Mouse (Mus musculus) heart, embryonic 11.5 days (tissue): ENCODE results near the gene Thap4. TPM values are rescaled to one million over a fixed set of nuclear protein-coding genes. Genes with fewer than 3 reads are reported as not detected.

Experiments
- ATAC-seq: fragments of 200-750 bp; cut with Nextera tagmentation; replicated peaks from 2 replicates; pipeline ENCODE4 v1.8.0; 2017; ENCODE audit warnings: moderate library complexity; ENCODE audit not compliant: insufficient number of reproducible peaks, low FRiP score, low TSS enrichment
- H3K27ac ChIP-seq: fragments of 300-500 bp; sonication (generic); 2 replicates; pipeline ENCODE4 v1.5.1; 2014; ENCODE audit warnings: mild to moderate bottlenecking, low read depth, low read length
- H3K27me3 ChIP-seq: fragments of 300-500 bp; sonication (generic); 2 replicates; pipeline ENCODE4 v1.6.1; 2014; ENCODE audit warnings: mild to moderate bottlenecking, low read length, mixed read lengths; ENCODE audit not compliant: control insufficient read depth, insufficient read depth
- H3K36me3 ChIP-seq: fragments of 300-500 bp; sonication (generic); 2 replicates; pipeline ENCODE4 v1.6.1; 2014; ENCODE audit warnings: mild to moderate bottlenecking, low read length, moderate library complexity, mixed read lengths; ENCODE audit not compliant: control insufficient read depth, insufficient read depth
- H3K4me1 ChIP-seq: fragments of 300-500 bp; sonication (generic); 2 replicates; pipeline ENCODE4 v1.6.1; 2014; ENCODE audit warnings: low read length; ENCODE audit not compliant: control insufficient read depth, insufficient read depth
- H3K4me2 ChIP-seq: fragments of 300-500 bp; sonication (generic); 2 replicates; pipeline ENCODE4 v1.6.1; 2014; ENCODE audit warnings: mild to moderate bottlenecking, moderate library complexity
- H3K4me3 ChIP-seq: fragments of 300-500 bp; sonication (generic); 2 replicates; pipeline ENCODE4 v1.5.1; 2014; ENCODE audit warnings: low read depth, low read length
- H3K9ac ChIP-seq: fragments of 300-500 bp; sonication (generic); 2 replicates; pipeline ENCODE4 v1.6.1; 2014; ENCODE audit warnings: mild to moderate bottlenecking, low read depth, low read length, moderate library complexity
- H3K9me3 ChIP-seq: fragments of 300-500 bp; sonication (generic); replicated peaks from 2 replicates; pipeline ENCODE4 v1.6.1; 2016; ENCODE audit warnings: low read length; ENCODE audit not compliant: control insufficient read depth
- WGBS: fragments of 180-500 bp; shearing (Covaris S2); extraction: QIAGEN DNeasy Blood & Tissue Kit; methylation state at CpG from one replicate; pipeline ENCODE4 v1.1.7; 2014; ENCODE audit not compliant: insufficient replicate concordance; 5-methylcytosine and 5-hydroxymethylcytosine counted together
- polyA plus RNA-seq: library from polyadenylated mRNA; unstranded; fragments of >200 nt; fragmentation: Nextera tagmentation; extraction: Ambion mirVana; gene quantifications from 2 replicates; pipeline ENCODE4 v1.2.1, GENCODE M21; 2014

Gene Thap4
- polyA plus RNA-seq, 1 experiment from 2014 or later: 49.5 TPM

DNA sequence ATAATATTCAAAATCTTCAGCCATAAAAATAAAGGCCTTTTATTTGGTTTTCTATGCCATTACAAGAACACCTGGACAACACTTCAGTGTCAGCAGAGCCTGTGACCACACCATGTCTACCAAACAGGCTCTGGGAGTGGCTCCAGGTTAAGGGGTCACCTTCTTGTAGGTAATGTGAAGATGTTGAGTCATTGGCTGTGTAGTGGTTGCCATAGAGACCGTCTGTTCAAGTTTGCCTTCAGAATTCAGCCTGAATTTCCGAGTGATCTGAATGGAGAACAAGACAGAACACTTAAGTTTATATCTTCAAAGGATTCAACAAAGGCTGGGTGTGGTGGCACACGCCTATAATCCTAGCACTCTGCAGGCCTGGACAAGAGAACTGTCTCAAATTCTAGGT lies 49.3 kb downstream of the Thap4 start:
- H3K36me3 ChIP-seq: no peaks in the 10 kb centered on the region
- no peak overlapping the region for H3K9ac ChIP-seq
- H3K27ac ChIP-seq: no peak overlapping the region
- H3K27me3 ChIP-seq: no peaks in the 10 kb centered on the region
- no peak overlapping the region for H3K4me3 ChIP-seq
- no peaks in the 10 kb centered on the region for H3K4me1 ChIP-seq
- no peak overlapping the region for H3K4me2 ChIP-seq
- ATAC-seq: no peak
- WGBS: 78% methylated on average over 3 of the region's 3 CpGs
- H3K9me3 ChIP-seq: no peaks in the 10 kb centered on the region

DNA sequence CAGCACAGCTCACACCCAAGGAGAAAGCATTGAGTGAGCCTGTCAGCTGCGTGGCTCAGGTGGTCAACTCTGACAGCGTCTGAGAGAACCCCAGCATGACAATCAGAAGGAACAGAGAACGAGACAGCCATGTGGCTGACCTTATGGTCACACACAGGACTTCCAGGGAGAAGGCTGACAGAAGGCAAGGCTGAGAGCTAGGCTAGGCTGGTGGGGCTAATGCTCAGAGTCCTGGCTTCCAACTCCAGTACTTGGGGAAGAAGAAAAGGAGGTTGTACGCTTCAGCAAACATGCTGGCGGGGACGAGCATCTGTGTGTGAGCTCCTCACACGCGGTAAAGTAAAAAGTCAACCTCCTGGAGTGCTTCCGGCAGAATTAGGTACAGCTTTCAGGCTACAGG lies 50.3 kb downstream of the Thap4 start:
- 88% methylated on average over 9 of the region's 9 CpGs for WGBS
- ATAC-seq: no peak
- no peaks in the 10 kb centered on the region for H3K4me1 ChIP-seq
- no peaks in the 10 kb centered on the region for H3K27me3 ChIP-seq
- H3K9ac ChIP-seq: no peak overlapping the region
- H3K4me2 ChIP-seq: no peak overlapping the region
- H3K9me3 ChIP-seq: no peaks in the 10 kb centered on the region
- no peaks in the 10 kb centered on the region for H3K36me3 ChIP-seq
- no peak overlapping the region for H3K27ac ChIP-seq
- no peak overlapping the region for H3K4me3 ChIP-seq

GRCm38 (mm10) chr1:93703472-93704048 lies 51.1 kb downstream of the Thap4 start:
- Histone ChIP-seq H3K4me3 (no peak overlapping the region), H3K9me3 (no peaks in the 10 kb centered on the region), H3K4me2 (no peak overlapping the region), H3K27ac (no peak overlapping the region), H3K4me1 (no peaks in the 10 kb centered on the region), H3K27me3 (no peaks in the 10 kb centered on the region), H3K36me3 (no peaks in the 10 kb centered on the region), H3K9ac (no peak overlapping the region)
- 89% methylated on average over 10 of the region's 10 CpGs for WGBS
- no peak for ATAC-seq

DNA sequence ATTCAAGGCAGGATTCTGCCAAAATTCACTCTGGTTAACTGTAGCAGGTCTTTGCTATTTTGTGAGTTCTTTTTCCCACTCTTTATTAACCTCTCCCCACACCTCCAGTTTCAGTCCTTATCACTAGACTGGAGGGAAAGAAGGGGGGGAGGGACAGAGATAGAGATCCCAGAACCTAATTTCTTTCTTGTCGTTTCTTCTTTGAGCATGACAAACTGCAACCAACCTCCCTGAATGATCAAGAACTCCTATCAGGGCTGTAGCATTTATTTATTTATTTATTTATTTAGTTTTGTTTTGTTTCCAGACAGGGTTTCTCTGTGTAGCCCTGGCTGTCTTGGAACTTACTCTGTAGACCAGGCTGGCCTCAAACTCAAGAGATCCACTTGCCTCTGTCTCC lies 52.6 kb downstream of the Thap4 start:
- Histone ChIP-seq H3K4me3 (no peak overlapping the region), H3K27ac (no peak overlapping the region), H3K4me2 (no peak overlapping the region), H3K9me3 (no peaks in the 10 kb centered on the region), H3K27me3 (no peaks in the 10 kb centered on the region), H3K4me1 (peaks cover 8% of the 10 kb centered on the region), H3K9ac (no peak overlapping the region), H3K36me3 (no peaks in the 10 kb centered on the region)
- ATAC-seq: no peak
- WGBS: 55% methylated on average over 1 of the region's 1 CpGs

DNA sequence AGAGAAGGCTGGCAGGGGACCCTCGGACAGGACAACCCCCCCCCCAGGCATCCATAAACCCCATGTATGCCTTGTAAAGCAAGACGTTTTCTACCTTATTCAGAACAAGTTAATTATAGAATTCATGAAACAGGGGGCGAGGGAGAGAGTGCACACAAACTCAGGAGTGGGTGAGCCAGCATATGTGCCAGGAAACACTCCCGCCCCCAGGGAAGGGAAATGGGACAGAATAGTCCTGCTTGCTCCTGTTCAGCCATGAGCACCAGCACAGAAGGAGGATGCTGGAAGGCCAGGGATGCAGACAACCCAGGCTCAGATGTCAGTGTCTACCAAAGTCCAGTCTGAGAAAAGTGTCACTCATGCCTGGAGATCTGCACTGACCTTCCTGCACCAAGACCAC lies 55.5 kb downstream of the Thap4 start:
- Histone ChIP-seq H3K27me3 (no peaks in the 10 kb centered on the region), H3K4me3 (no peak overlapping the region), H3K4me1 (peaks cover 16% of the 10 kb centered on the region), H3K9me3 (no peaks in the 10 kb centered on the region), H3K9ac (no peak overlapping the region), H3K36me3 (no peaks in the 10 kb centered on the region), H3K4me2 (no peak overlapping the region), H3K27ac (no peak overlapping the region)
- ATAC-seq: no peak
- 79% methylated on average over 4 of the region's 4 CpGs for WGBS

- 41% methylated on average over 3 of the region's 3 CpGs for WGBS
- H3K4me2 ChIP-seq: no peak overlapping the region
- H3K9me3 ChIP-seq: no peaks in the 10 kb centered on the region
- ATAC-seq: no peak
- no peaks in the 10 kb centered on the region for H3K27me3 ChIP-seq
- H3K9ac ChIP-seq: 0 out of 2 replicates have a peak overlapping the region, but pooled peaks have one; percentile 28
- no peak overlapping the region for H3K4me3 ChIP-seq
- no peaks in the 10 kb centered on the region for H3K36me3 ChIP-seq
- peaks cover 16% of the 10 kb centered on the region for H3K4me1 ChIP-seq
- H3K27ac ChIP-seq: peak overlapping the region; percentile 65; the same call in 1 of the 2 replicates
These were observed 57.3 kb downstream of the Thap4 start for GRCm38 (mm10) chr1:93697317-93697716.

GRCm38 (mm10) chr1:93694966-93695365 lies 59.7 kb downstream of the Thap4 start:
- no peaks in the 10 kb centered on the region for H3K27me3 ChIP-seq
- no peak overlapping the region for H3K9ac ChIP-seq
- H3K4me2 ChIP-seq: no peak overlapping the region
- H3K36me3 ChIP-seq: peaks cover 2% of the 10 kb centered on the region; the same call in 1 of the 2 replicates
- no peak overlapping the region for H3K4me3 ChIP-seq
- H3K4me1 ChIP-seq: peaks cover 16% of the 10 kb centered on the region
- H3K27ac ChIP-seq: no peak overlapping the region
- H3K9me3 ChIP-seq: no peaks in the 10 kb centered on the region
- WGBS: 53% methylated on average over 6 of the region's 6 CpGs
- ATAC-seq: no peak

DNA sequence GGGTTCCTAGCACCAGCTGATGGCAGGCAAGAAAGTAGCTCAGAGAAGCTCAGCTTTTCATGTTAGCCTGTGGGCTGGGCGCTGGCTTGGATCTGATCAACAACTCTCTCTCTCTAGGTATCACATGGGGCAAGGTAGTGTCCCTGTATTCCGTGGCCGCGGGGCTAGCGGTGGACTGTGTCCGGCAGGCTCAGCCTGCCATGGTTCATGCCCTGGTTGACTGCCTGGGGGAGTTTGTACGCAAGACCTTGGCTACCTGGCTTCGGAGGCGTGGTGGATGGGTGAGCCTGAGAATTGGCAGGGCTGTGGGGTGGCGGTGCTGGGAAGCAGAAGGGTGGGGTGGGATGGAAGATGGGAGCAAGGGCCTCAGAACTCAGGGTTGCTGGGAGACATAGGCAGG lies 60.7 kb downstream of the Thap4 start:
- WGBS: 92% methylated on average over 10 of the region's 10 CpGs
- Histone ChIP-seq H3K9me3 (no peaks in the 10 kb centered on the region), H3K4me2 (no peak overlapping the region), H3K36me3 (peaks cover 2% of the 10 kb centered on the region; the same call in 1 of the 2 replicates), H3K4me1 (peaks cover 17% of the 10 kb centered on the region), H3K27me3 (no peaks in the 10 kb centered on the region), H3K4me3 (no peak overlapping the region), H3K9ac (no peak overlapping the region), H3K27ac (no peak overlapping the region)
- no peak for ATAC-seq

DNA sequence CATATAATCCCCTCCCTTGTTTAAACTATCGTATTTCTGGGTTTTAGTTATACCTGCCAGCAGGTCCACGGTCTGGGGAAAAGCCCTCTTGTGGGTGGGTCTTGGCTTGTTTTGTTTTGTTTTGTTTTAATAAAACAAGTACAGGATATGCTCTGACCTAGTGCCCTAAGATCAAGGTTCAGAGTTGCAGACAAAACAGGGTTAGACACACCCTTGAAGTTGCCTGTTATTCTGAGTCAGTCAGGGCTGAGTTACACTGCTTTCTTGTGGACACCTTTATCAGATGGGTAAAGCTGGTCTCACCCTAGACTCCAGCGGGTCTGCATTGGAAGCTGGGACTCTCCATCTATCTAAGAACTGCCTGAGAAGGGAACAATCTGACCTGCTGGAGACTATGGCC lies 61.2 kb downstream of the Thap4 start:
- no peak overlapping the region for H3K4me3 ChIP-seq
- 75% methylated on average over 3 of the region's 3 CpGs for whole genome bisulfite sequencing
- H3K4me1 ChIP-seq: peaks cover 21% of the 10 kb centered on the region
- H3K27me3 ChIP-seq: no peaks in the 10 kb centered on the region
- H3K9ac ChIP-seq: no peak overlapping the region
- no peak overlapping the region for H3K4me2 ChIP-seq
- ATAC-seq: no peak
- H3K36me3 ChIP-seq: peaks cover 2% of the 10 kb centered on the region; the same call in 1 of the 2 replicates
- no peak overlapping the region for H3K27ac ChIP-seq
- no peaks in the 10 kb centered on the region for H3K9me3 ChIP-seq
